Comparison of ENCODE assay signal across 8 mouse cellular contexts in genomic region chrX:166479365-166479983, GRCm38 (mm10). TPM values are rescaled to one million over a fixed set of nuclear protein-coding genes. Genes with fewer than 3 reads are reported as not detected.
DNase-seq lines count a peak whose midpoint lies in the region; ATAC-seq lines count a peak whose summit lies in the region.

TSS of gene Rab9 (minus strand) at chrX:166479867.

- DNase-seq in ZHBTc4 (ENCODE audit: low read depth, low spot score) = peak; percentile 97
- peak; percentile 89 for DNase-seq in gastrocnemius, adult 8-10 months (ENCODE audit: low spot score in 2 of 2)
- DNase-seq in hindlimb bud, embryonic 11.5 days (ENCODE audit: extremely low spot score, low read depth, low spot score) = peak; percentile 33
- DNase-seq in left cerebral cortex, adult 9 months (ENCODE audit: low spot score in 2 of 2) = peak; percentile 62 to 76
- peak; percentile 88 for DNase-seq in right cerebral cortex, postnatal 14 days
- DNase-seq in urinary bladder, postnatal 36 days (ENCODE audit: low spot score in 2 of 2) = peak; percentile 83 to 91

- peak; percentile 98 for ATAC-seq in common myeloid progenitor, adult 5-6 weeks (replicated peaks; ENCODE audit: low read depth, poor library complexity, severe bottlenecking)
- ATAC-seq in megakaryocyte progenitor cell, adult 5-6 weeks (replicated peaks; ENCODE audit: poor library complexity) = peak; percentile 98

RNA-seq across cellular contexts. Expression of gene Rab9, which starts in this region (rescaled TPM):
- 67.4 TPM in 2 replicates for total RNA-seq in common myeloid progenitor, adult 5-6 weeks (2017)
- total RNA-seq in gastrocnemius, adult 8-10 months (2022) = 10 to 100 TPM; 15.3 to 19.5 (median 18.4) TPM
- total RNA-seq in megakaryocyte progenitor cell, adult 5-6 weeks (2015) = 73.4 and 92.1 TPM in 2 replicates
- 95.2 and 108 TPM in 2 replicates for total RNA-seq in megakaryocyte progenitor cell, adult 5-6 weeks (2017)

Comparison
In these comparisons a context has a peak if more than half of its experiments do, and no peak if none do; other contexts are left out.
1. Peak in every context shown above with its lines: DNase-seq and ATAC-seq.
2. DNase-seq: peak in every context shown above with its lines; median percentile 97 in ZHBTc4; 89 in gastrocnemius, adult 8-10 months; 88 in right cerebral cortex, postnatal 14 days; 87 in urinary bladder, postnatal 36 days; 69 in left cerebral cortex, adult 9 months; 33 in hindlimb bud, embryonic 11.5 days.